Mouse (Mus musculus) heart, embryonic 11.5 days (tissue): ENCODE results near the gene Omp. TPM values are rescaled to one million over a fixed set of nuclear protein-coding genes. Genes with fewer than 3 reads are reported as not detected.

Experiments
- ATAC-seq: fragments of 200-750 bp; cut with Nextera tagmentation; replicated peaks from 2 replicates; pipeline ENCODE4 v1.8.0; 2017; ENCODE audit warnings: moderate library complexity; ENCODE audit not compliant: insufficient number of reproducible peaks, low FRiP score, low TSS enrichment
- H3K27ac ChIP-seq: fragments of 300-500 bp; sonication (generic); 2 replicates; pipeline ENCODE4 v1.5.1; 2014; ENCODE audit warnings: mild to moderate bottlenecking, low read depth, low read length
- H3K27me3 ChIP-seq: fragments of 300-500 bp; sonication (generic); 2 replicates; pipeline ENCODE4 v1.6.1; 2014; ENCODE audit warnings: mild to moderate bottlenecking, low read length, mixed read lengths; ENCODE audit not compliant: control insufficient read depth, insufficient read depth
- H3K36me3 ChIP-seq: fragments of 300-500 bp; sonication (generic); 2 replicates; pipeline ENCODE4 v1.6.1; 2014; ENCODE audit warnings: mild to moderate bottlenecking, low read length, moderate library complexity, mixed read lengths; ENCODE audit not compliant: control insufficient read depth, insufficient read depth
- H3K4me1 ChIP-seq: fragments of 300-500 bp; sonication (generic); 2 replicates; pipeline ENCODE4 v1.6.1; 2014; ENCODE audit warnings: low read length; ENCODE audit not compliant: control insufficient read depth, insufficient read depth
- H3K4me2 ChIP-seq: fragments of 300-500 bp; sonication (generic); 2 replicates; pipeline ENCODE4 v1.6.1; 2014; ENCODE audit warnings: mild to moderate bottlenecking, moderate library complexity
- H3K4me3 ChIP-seq: fragments of 300-500 bp; sonication (generic); 2 replicates; pipeline ENCODE4 v1.5.1; 2014; ENCODE audit warnings: low read depth, low read length
- H3K9ac ChIP-seq: fragments of 300-500 bp; sonication (generic); 2 replicates; pipeline ENCODE4 v1.6.1; 2014; ENCODE audit warnings: mild to moderate bottlenecking, low read depth, low read length, moderate library complexity
- H3K9me3 ChIP-seq: fragments of 300-500 bp; sonication (generic); replicated peaks from 2 replicates; pipeline ENCODE4 v1.6.1; 2016; ENCODE audit warnings: low read length; ENCODE audit not compliant: control insufficient read depth
- WGBS: fragments of 180-500 bp; shearing (Covaris S2); extraction: QIAGEN DNeasy Blood & Tissue Kit; methylation state at CpG from one replicate; pipeline ENCODE4 v1.1.7; 2014; ENCODE audit not compliant: insufficient replicate concordance; 5-methylcytosine and 5-hydroxymethylcytosine counted together
- polyA plus RNA-seq: library from polyadenylated mRNA; unstranded; fragments of >200 nt; fragmentation: Nextera tagmentation; extraction: Ambion mirVana; gene quantifications from 2 replicates; pipeline ENCODE4 v1.2.1, GENCODE M21; 2014

The Omp gene
- polyA plus RNA-seq, 1 experiment from 2014 or later = 0.47 TPM

DNA sequence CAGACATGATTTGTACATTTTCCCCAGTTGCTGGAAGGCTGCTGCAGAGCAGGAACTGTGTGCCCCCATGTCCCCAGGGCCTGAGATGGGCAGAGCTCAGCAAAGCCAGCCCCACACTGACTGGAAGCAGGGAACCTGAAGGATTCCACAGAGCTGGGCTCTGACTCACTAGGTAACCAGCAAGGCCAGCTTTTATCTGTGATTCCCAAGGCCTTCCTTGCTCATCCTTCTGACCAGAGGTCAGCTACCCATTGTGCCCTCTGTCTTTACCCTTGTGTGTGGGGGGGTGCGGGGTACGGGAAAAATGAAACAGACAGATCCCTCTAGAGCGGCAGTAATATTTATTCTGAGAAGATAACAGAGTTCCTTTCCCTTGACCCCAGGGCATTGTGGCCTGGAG lies 24.1 kb downstream of the Omp start:
- Histone ChIP-seq H3K4me1 (peaks cover 7% of the 10 kb centered on the region; the same call in 1 of the 2 replicates), H3K9me3 (no peaks in the 10 kb centered on the region), H3K4me3 (no peak overlapping the region), H3K4me2 (no peak overlapping the region), H3K27ac (no peak overlapping the region), H3K27me3 (no peaks in the 10 kb centered on the region), H3K36me3 (no peaks in the 10 kb centered on the region), H3K9ac (peak overlapping the region; percentile 16; the same call in 1 of the 2 replicates)
- no peak for ATAC-seq
- 79% methylated on average over 3 of the region's 3 CpGs for WGBS

DNA sequence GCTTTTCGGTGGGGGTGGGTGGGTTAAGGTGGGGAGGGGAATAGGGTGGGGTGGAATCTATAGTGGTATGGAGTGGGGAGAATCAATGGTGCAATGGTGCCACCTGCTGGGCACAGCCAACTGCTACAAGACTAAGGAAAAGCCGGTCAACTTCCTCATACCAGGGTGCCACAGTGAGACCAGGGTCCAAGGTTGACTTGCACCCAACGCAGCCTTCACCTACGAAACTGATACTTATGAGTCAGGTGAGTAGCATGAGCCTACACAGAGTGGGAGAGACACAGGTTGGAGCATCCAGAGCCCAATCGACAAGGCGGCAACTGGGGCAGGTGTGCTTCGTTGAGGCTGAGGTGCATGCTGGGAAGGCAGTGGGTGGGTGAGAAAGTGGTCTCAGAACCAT lies 25.0 kb downstream of the Omp start:
- peak overlapping the region; percentile 61 for H3K4me2 ChIP-seq
- no peak overlapping the region for H3K27ac ChIP-seq
- no peaks in the 10 kb centered on the region for H3K9me3 ChIP-seq
- no peaks in the 10 kb centered on the region for H3K36me3 ChIP-seq
- H3K4me1 ChIP-seq = peaks cover 7% of the 10 kb centered on the region; the same call in 1 of the 2 replicates
- ATAC-seq = no peak
- 9% methylated on average over 7 of the region's 7 CpGs for WGBS
- H3K9ac ChIP-seq = no peak overlapping the region
- H3K27me3 ChIP-seq = no peaks in the 10 kb centered on the region
- peak overlapping the region; percentile 25; the same call in 1 of the 2 replicates for H3K4me3 ChIP-seq

DNA sequence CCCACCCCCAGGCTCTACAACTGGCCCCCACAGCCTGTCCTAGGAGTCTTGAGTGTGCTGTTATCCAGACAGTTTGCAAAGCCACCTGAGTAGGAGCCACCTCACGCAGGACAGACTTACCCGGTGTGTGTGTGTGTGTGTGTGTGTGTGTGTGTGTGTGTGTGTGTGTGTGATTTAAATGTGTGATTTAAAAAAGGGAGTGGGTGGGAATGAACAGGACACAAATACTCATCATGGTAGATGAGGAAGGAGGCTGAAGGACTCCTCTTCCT lies 25.4 kb downstream of the Omp start:
- Histone ChIP-seq H3K4me2 (no peak overlapping the region; the same call in 1 of the 2 replicates), H3K36me3 (no peaks in the 10 kb centered on the region), H3K9ac (no peak overlapping the region), H3K27me3 (no peaks in the 10 kb centered on the region), H3K27ac (no peak overlapping the region), H3K9me3 (no peaks in the 10 kb centered on the region), H3K4me3 (no peak overlapping the region), H3K4me1 (peaks cover 7% of the 10 kb centered on the region; the same call in 1 of the 2 replicates)
- WGBS = 70% methylated on average over 2 of the region's 2 CpGs
- ATAC-seq = no peak

DNA sequence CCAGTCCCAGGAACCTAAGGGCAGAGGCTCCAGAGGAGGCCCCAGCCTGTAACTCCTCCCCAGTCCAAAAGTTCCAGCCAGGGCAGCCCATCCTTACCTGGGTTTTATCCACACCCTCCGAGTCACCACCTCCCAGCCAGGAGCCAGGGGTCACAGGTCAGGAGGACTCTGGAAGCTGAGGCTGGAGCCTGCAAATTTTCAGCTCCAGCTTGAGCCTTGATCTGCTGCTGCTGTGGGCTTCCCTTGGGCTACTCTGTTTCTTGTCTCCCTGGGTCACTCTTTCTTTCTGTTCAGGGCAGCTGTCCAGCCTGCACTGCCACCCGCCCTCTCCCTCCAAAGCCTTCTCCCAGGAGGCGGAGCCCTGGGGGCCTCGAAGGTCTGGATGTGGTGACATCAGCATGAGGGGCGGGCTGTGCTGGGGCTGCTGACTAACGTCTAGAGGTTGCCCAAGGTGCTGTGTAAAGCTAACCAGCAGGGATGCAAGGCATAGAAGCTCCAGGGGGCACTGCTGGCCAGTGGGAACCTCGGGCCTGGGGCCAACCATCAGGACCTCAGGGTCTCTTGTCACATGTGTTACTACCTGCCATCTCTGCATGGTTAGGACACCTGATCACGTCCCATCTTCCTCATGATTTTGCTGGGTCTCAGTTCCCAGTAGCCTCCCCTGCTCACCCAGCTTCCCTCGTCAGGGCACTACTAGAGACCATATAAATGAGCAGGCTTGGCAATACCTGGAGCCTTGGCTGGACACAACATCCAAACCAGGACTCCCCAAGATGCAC lies 25.9 kb downstream of the Omp start, which contains the start of gene Myo7a:
Gene Myo7a (minus strand): TSS at position 346 of the 782 bp plus-strand sequence.
- 22% methylated on average over 9 of the region's 9 CpGs for WGBS
- H3K27me3 ChIP-seq = no peaks in the 10 kb centered on the region
- ATAC-seq = no peak
- no peaks in the 10 kb centered on the region for H3K36me3 ChIP-seq
- peak within 1 kb of the TSS; percentile 61 for H3K4me2 ChIP-seq
- peaks cover 5% of the 10 kb centered on the region; the same call in 1 of the 2 replicates for H3K4me1 ChIP-seq
- no peaks in the 10 kb centered on the region for H3K9me3 ChIP-seq
- no peak within 1 kb of the TSS for H3K27ac ChIP-seq
- H3K9ac ChIP-seq = no peak within 1 kb of the TSS
- H3K4me3 ChIP-seq = peak within 1 kb of the TSS; percentile 25; the same call in 1 of the 2 replicates

DNA sequence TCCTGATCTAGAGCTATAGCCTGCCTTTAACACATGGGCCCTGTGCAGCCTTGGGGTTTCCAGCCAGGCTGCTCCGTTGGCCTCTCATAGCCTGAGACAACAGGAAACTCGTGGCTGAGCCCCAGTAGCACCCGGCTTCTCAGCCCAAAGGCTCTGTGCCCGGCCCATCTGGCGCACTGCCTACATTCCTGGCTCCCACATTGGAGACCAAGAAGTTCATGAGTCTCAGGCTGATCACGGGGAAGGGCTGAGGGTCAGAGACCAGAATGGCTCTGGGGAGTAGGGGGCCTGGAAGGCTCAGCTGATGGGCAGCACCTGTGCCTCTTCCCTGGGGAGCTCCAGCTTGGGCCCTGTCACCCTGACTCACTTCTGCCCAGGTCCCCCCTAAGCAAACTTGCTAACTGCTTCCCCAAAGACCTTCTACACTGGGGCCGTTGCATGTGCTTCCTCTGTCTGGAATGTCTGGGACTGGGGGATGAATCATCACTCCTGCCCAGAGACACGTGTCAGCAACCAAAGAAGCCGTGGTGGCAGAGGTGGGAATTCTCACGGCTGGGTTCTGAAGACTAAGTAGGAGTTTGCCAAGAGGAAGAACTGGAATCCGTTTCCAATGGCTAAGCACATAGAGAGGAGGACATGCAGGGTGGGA lies 28.2 kb downstream of the Omp start:
- 47% methylated on average over 11 of the region's 11 CpGs for WGBS
- no peak overlapping the region for H3K4me3 ChIP-seq
- no peaks in the 10 kb centered on the region for H3K36me3 ChIP-seq
- H3K9ac ChIP-seq = no peak overlapping the region
- no peak overlapping the region for H3K27ac ChIP-seq
- no peaks in the 10 kb centered on the region for H3K9me3 ChIP-seq
- H3K27me3 ChIP-seq = peaks cover 8% of the 10 kb centered on the region
- peaks cover 5% of the 10 kb centered on the region; the same call in 1 of the 2 replicates for H3K4me1 ChIP-seq
- H3K4me2 ChIP-seq = no peak overlapping the region
- ATAC-seq = no peak

DNA sequence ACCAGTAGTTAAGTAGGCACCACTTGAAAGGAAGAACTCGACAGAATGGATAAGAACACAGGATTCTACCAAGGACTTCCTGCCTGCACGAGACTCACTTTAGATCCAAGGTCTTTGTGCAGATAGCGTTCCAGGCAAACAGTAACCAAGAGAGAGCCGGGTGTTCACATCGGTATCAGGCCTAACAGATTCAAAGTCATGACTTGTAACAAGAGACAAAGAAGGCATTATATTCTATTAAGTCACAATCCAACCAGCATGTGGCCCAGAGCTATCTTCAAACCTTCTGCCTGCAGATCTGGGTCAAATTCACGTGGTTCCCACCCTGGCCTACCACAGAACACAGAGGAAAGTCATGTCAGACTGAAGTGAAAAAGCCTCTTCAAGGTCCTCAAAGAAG lies 30.6 kb downstream of the Omp start:
- Histone ChIP-seq H3K4me1 (0 out of 2 replicates have a peak, but pooled peaks cover 8% of the 10 kb centered on the region), H3K36me3 (no peaks in the 10 kb centered on the region), H3K9ac (no peak overlapping the region), H3K4me3 (no peak overlapping the region), H3K9me3 (no peaks in the 10 kb centered on the region), H3K4me2 (no peak overlapping the region), H3K27me3 (peaks cover 32% of the 10 kb centered on the region), H3K27ac (no peak overlapping the region)
- 42% methylated on average over 6 of the region's 6 CpGs for WGBS
- no peak for ATAC-seq

DNA sequence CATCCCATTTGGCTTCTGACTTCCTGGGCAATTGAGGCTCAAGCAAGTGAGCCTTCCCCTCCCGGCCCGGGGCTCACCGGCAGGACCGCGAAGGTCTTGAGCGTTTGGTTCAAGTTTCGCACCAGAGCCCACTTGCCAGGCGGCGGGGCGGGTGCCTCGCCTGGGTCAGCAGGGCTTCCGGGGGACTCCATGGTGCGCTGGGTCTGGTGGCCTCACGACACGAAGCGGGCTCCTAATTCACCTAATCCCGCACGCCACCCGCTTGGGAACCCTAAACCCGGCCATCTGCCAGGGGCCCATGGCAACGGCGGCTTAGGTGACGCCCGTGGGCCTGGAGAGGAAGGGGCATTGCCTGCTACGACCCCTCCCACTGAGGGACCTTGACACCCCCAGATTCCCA lies 34.1 kb downstream of the Omp start:
- no peaks in the 10 kb centered on the region for H3K36me3 ChIP-seq
- H3K4me3 ChIP-seq = peak overlapping the region; percentile 27; the same call in 1 of the 2 replicates
- H3K27ac ChIP-seq = no peak overlapping the region
- peak overlapping the region; percentile 56 for H3K4me2 ChIP-seq
- no peaks in the 10 kb centered on the region for H3K9me3 ChIP-seq
- WGBS = 5% methylated on average over 25 of the region's 25 CpGs
- 0 out of 2 replicates have a peak overlapping the region, but pooled peaks have one; percentile 24 for H3K9ac ChIP-seq
- peaks cover 32% of the 10 kb centered on the region for H3K27me3 ChIP-seq
- 0 out of 2 replicates have a peak, but pooled peaks cover 5% of the 10 kb centered on the region for H3K4me1 ChIP-seq
- no peak for ATAC-seq

DNA sequence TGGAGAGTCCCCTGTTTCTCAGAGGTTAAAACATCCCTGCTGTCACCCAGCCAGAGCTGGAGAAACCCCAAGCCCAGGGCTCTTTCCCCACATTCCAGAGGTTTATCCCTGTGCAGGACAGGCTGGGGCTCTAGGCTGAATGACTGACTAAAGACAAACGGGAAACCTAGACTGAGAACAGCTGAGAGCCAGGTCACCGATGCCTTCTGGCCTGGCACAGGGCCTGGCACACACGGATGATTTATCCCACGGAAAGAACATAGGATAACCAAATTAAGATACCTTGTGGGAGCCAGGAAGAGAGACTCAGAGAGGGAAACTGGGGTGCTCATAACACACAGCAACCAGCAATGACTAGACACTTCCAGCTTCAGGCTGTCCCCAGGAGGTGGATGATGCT lies 35.5 kb downstream of the Omp start:
- H3K27ac ChIP-seq = no peak overlapping the region
- H3K36me3 ChIP-seq = no peaks in the 10 kb centered on the region
- peaks cover 10% of the 10 kb centered on the region for H3K4me1 ChIP-seq
- no peak for ATAC-seq
- H3K9ac ChIP-seq = no peak overlapping the region
- H3K27me3 ChIP-seq = peaks cover 32% of the 10 kb centered on the region
- no peaks in the 10 kb centered on the region for H3K9me3 ChIP-seq
- H3K4me2 ChIP-seq = no peak overlapping the region
- WGBS = 74% methylated on average over 4 of the region's 4 CpGs
- no peak overlapping the region for H3K4me3 ChIP-seq
